Mouse (Mus musculus) neutrophil, adult 65 days (primary cell): ENCODE data around the gene Cox7b. TPM values are rescaled to one million over a fixed set of nuclear protein-coding genes. Genes with fewer than 3 reads are reported as not detected.

Source experiments
- total RNA-seq: library from RNA; stranded (reverse); gene quantifications from 2 replicates; pipeline ENCODE4 v1.2.4, GENCODE M21; 2023

The Cox7b gene
- total RNA-seq: 46.2 and 61.7 TPM in 2 replicates

DNA sequence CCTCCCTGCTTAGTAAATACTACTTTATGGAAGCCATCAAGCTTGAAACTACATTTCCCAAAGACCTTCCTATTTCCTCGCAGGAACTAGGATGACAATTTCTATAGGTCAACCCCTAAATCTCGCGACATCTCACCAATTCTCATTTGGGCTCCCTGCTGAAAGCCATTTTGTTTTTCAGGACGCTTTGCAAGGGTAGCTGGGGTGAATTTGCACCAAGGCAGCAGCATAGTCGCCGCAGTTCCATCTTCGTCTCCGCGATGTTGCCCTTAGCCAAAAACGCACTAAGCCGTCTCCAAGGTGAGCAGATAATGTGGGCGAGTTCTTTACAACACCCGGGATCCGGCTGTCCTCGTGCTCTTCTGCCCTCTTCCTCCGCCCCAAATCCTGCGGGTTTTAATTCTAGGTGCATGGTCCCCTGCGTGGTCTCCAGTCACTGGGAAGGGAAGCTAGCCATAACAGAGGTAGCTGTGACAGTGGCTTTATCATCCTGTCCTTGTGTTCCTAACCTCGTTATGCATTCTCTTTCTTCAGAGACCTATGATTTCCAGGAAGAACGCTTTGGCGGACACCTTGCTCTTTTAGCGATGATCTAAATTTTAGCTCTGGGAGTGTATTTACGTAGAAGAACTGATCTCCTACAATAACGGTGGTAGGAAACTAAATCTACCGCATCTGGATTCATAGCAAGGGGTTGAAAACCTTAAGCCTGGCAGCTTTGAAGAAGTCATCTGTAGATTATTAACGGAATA, at the start of gene Cox7b:
TSS of gene Cox7b (plus strand) at position 130 of the 752 bp plus-strand sequence.

DNA sequence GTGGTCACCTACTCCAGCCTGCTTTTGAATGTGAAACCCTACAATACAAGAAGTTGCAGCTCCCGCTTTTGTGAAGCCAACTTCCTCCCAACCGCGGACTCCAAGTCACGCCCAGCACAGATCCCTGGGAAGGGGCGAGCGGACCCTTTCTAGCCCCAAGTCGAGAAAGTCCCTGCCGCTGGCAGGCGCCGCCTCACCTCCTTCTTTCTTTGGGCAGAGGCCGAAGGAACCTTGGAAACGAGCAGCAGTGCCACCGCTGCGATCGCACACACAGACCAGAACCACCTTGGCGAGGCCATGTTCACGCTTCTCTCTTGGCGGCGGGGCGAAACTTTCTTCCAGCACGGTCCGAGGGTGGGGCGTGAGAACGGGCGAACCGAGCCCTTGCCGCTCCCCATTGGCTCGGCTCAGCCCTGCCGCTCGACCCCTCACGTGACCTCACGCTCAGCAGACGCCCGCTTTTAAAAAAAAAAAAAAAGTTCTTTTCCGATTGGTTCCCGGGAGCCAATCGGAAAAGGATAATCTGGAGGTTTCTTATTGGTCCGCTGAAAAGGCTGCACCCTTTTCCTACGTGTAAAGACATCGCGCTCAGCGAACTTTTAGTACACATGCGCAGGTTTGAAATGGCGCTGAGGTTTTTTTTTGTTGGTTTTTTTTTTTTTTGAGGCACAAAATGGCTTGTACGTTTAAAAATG, 3.9 kb upstream of the Cox7b start, which contains the start of gene Magt1:
TSS of gene Magt1 (minus strand) at position 442 of the 695 bp plus-strand sequence.

GRCm38 (mm10) chrX:106026418-106027342, 11.2 kb downstream of the Cox7b start, which contains the start of gene Atp7a:
Atp7a (plus strand) TSS chrX:106027276.

Other genes with a start within 250 kb of the Cox7b start
- gene Atrx, start 86.3 kb upstream of the Cox7b start, total RNA-seq: 126 and 167 TPM in 2 replicates
- 30.3 and 34.4 TPM in 2 replicates for gene Magt1, start 3.8 kb upstream of the Cox7b start, total RNA-seq
- 29.2 and 41.7 TPM in 2 replicates for gene Atp7a, start 11.6 kb downstream of the Cox7b start, total RNA-seq
- gene Tlr13, start 127.5 kb downstream of the Cox7b start, total RNA-seq: 178 and 182 TPM in 2 replicates
- 312 TPM in 2 replicates for gene Pgk1, start 171.4 kb downstream of the Cox7b start, total RNA-seq
- gene Taf9b, start 205.5 kb downstream of the Cox7b start, total RNA-seq: 0.47 and 1.1 TPM in 2 replicates
- not detected in 2 replicates for gene Fnd3c2, start 239.7 kb downstream of the Cox7b start, total RNA-seq